Mouse (Mus musculus) brain, embryonic 14.5 days (tissue): ENCODE results near the gene Cryba4.

ENCODE experiments used
- CTCF ChIP-seq: fragments of 200-500 bp; IDR thresholded peaks from 2 replicates; pipeline ENCODE4 v1.5.1; 2012; ENCODE audit warnings: inconsistent platforms, mild to moderate bottlenecking, moderate library complexity, borderline replicate concordance; ENCODE audit not compliant: insufficient read depth, insufficient read length; ENCODE audit errors: extremely low read depth
- POLR2A ChIP-seq: fragments of 200-500 bp; IDR thresholded peaks from 2 replicates; pipeline ENCODE4 v1.6.1; 2012; ENCODE audit warnings: mild to moderate bottlenecking, inconsistent platforms, borderline replicate concordance; ENCODE audit not compliant: poor library complexity, insufficient read depth, insufficient read length, severe bottlenecking; ENCODE audit errors: extremely low read depth

DNA sequence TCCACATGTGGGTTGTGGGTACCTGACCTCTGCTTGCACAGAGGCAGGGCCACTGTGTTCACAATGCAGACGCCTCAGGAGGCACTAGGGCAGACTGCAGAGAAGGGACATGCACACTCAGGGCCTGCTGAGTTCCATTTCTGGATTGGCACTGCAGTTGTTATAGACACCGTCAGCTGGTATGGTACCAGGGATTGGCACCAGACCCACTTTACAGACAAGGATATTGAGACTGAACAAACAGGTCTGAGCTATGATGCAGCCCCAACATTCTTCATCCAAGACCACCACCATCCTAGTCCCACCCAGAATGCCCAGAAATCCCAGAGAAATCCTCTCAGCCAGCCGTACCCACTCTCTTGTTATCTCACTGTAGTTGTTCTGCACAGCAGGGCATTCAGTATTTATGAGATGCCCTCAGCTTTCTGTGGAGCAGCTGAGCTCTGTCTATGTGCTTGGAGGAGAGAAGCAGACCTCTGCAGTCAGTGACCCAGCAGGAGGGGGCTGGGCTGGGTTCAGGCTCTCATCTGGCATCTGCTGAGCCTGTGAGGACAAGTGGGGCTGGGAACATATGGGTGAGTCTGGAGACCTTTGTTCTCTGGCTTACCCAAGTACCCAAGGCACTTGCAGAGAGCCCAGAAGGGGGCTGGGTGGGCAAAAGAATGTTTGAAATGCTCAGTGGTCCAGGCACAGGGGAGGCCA, 13.4 kb downstream of the Cryba4 start:
- TF ChIP-seq POLR2A (no peak), CTCF (no peak)
